Mouse (Mus musculus): ENCODE data around the gene Arid5a. TPM values are rescaled to one million over a fixed set of nuclear protein-coding genes. Genes with fewer than 3 reads are reported as not detected.

Arid5a gene
- total RNA-seq, 1 experiment: 7.9 TPM

- no peaks in the 10 kb centered on the region for H3K9me3 ChIP-seq (ENCODE audit: control insufficient read depth, insufficient read depth, low read depth, low read length)
- TF ChIP-seq ZNF384 (IDR thresholded peaks at IDR 0.05; ENCODE audit: low read depth, low read length) (no peak), ZC3H11A (IDR thresholded peaks at IDR 0.05; ENCODE audit: borderline replicate concordance, low read depth, low read length) (no peak), MAFK (IDR thresholded peaks at IDR 0.05; ENCODE audit: insufficient read depth, low read depth, low read length) (no peak)
- DNase-seq (ENCODE audit: low read depth, low spot score): no peak
- peak overlapping the region; percentile 80 to 95 for H3K4me3 ChIP-seq (ENCODE audit: insufficient read depth in 1 of 2, low read depth in 1 of 2, low read length in 2 of 2, poor library complexity in 1 of 2, severe bottlenecking in 1 of 2)
- in situ Hi-C loops (cut with MboI; ENCODE audit: low sequenced_read_pairs in 2 of 2, unreplicated experiment in 2 of 2): no loop called here
- H3K36me3 ChIP-seq (ENCODE audit: control insufficient read depth, insufficient read depth, low read length, poor library complexity, severe bottlenecking): peaks cover 15% of the 10 kb centered on the region
- peaks cover 0 to 7% of the 10 kb centered on the region in 2 experiments; a peak in 1 of 4 replicates for H3K4me1 ChIP-seq (ENCODE audit: control insufficient read depth in 2 of 2, insufficient read depth in 2 of 2, low read length in 2 of 2, poor library complexity in 1 of 2)
- H3K27ac ChIP-seq (ENCODE audit: insufficient read depth, low read depth, low read length, poor library complexity, severe bottlenecking): peak overlapping the region; percentile 73; the same call in 1 of the 2 replicates
- peak overlapping the region; percentile 95 for H3K9ac ChIP-seq (ENCODE audit: insufficient read depth, low read depth, low read length, poor library complexity, severe bottlenecking)
Observed at GRCm38 (mm10) chr1:36368112-36368968, 60.8 kb downstream of the Arid5a start.

- Histone ChIP-seq H3K9me3 (ENCODE audit: control insufficient read depth, insufficient read depth, low read depth, low read length) (no peaks in the 10 kb centered on the region), H3K4me3 (ENCODE audit: insufficient read depth in 1 of 2, low read depth in 1 of 2, low read length in 2 of 2, poor library complexity in 1 of 2, severe bottlenecking in 1 of 2) (peak within 1 kb of the TSS; percentile 80 to 95), H3K36me3 (ENCODE audit: control insufficient read depth, insufficient read depth, low read length, poor library complexity, severe bottlenecking) (peaks cover 12% of the 10 kb centered on the region), H3K27ac (ENCODE audit: insufficient read depth, low read depth, low read length, poor library complexity, severe bottlenecking) (peak within 1 kb of the TSS; percentile 73; the same call in 1 of the 2 replicates), H3K4me1 (ENCODE audit: control insufficient read depth in 2 of 2, insufficient read depth in 2 of 2, low read length in 2 of 2, poor library complexity in 1 of 2) (peaks cover 0 to 7% of the 10 kb centered on the region in 2 experiments; a peak in 1 of 4 replicates), H3K9ac (ENCODE audit: insufficient read depth, low read depth, low read length, poor library complexity, severe bottlenecking) (peak within 1 kb of the TSS; percentile 95)
- in situ Hi-C loops (cut with MboI; ENCODE audit: low sequenced_read_pairs in 2 of 2, unreplicated experiment in 2 of 2): no loop called here
- DNase-seq (ENCODE audit: low read depth, low spot score): peak; percentile 83
- no peak for TF ChIP-seq ZNF384 (IDR thresholded peaks at IDR 0.05; ENCODE audit: low read depth, low read length)
- TF ChIP-seq MAFK (IDR thresholded peaks at IDR 0.05; ENCODE audit: insufficient read depth, low read depth, low read length): no peak
- peak; percentile 70 for TF ChIP-seq HCFC1 (IDR thresholded peaks at IDR 0.05; ENCODE audit: borderline replicate concordance, insufficient read depth, low read length)
Observed at GRCm38 (mm10) chr1:36368969-36369645, 61.6 kb downstream of the Arid5a start, which contains the start of gene Kansl3. Kansl3 (minus strand) TSS chr1:36369181.

GRCm38 (mm10) chr1:36370918-36371317, 63.4 kb downstream of the Arid5a start:
- no peak for TF ChIP-seq HCFC1 (IDR thresholded peaks at IDR 0.05; ENCODE audit: borderline replicate concordance, insufficient read depth, low read length)
- no peak for TF ChIP-seq MAFK (IDR thresholded peaks at IDR 0.05; ENCODE audit: insufficient read depth, low read depth, low read length)
- no peak for TF ChIP-seq CHD2 (IDR thresholded peaks at IDR 0.05; ENCODE audit: low read depth, low read length)
- TF ChIP-seq ZC3H11A (IDR thresholded peaks at IDR 0.05; ENCODE audit: borderline replicate concordance, low read depth, low read length): no peak
- no peak for TF ChIP-seq ZNF384 (IDR thresholded peaks at IDR 0.05; ENCODE audit: low read depth, low read length)
- H3K9ac ChIP-seq (ENCODE audit: insufficient read depth, low read depth, low read length, poor library complexity, severe bottlenecking): no peak overlapping the region
- H3K9me3 ChIP-seq (ENCODE audit: control insufficient read depth, insufficient read depth, low read depth, low read length): no peaks in the 10 kb centered on the region
- H3K36me3 ChIP-seq (ENCODE audit: control insufficient read depth, insufficient read depth, low read length, poor library complexity, severe bottlenecking): peaks cover 4% of the 10 kb centered on the region; the same call in 1 of the 2 replicates
- H3K4me3 ChIP-seq (ENCODE audit: insufficient read depth in 1 of 2, low read depth in 1 of 2, low read length in 2 of 2, poor library complexity in 1 of 2, severe bottlenecking in 1 of 2): no peak overlapping the region
- DNase-seq (ENCODE audit: low read depth, low spot score): no peak
- H3K4me1 ChIP-seq (ENCODE audit: control insufficient read depth in 2 of 2, insufficient read depth in 2 of 2, low read length in 2 of 2, poor library complexity in 1 of 2): peaks cover 0 to 7% of the 10 kb centered on the region in 2 experiments; a peak in 1 of 4 replicates
- in situ Hi-C loops (cut with MboI; ENCODE audit: low sequenced_read_pairs in 2 of 2, unreplicated experiment in 2 of 2): no loop called here
- H3K27ac ChIP-seq (ENCODE audit: insufficient read depth, low read depth, low read length, poor library complexity, severe bottlenecking): no peak overlapping the region

GRCm38 (mm10) chr1:36371934-36372845, 64.7 kb downstream of the Arid5a start, which contains the start of gene Fer1l5:
Fer1l5 (plus strand) TSS chr1:36372291.
- no peak within 1 kb of the TSS for H3K4me3 ChIP-seq (ENCODE audit: insufficient read depth in 1 of 2, low read depth in 1 of 2, low read length in 2 of 2, poor library complexity in 1 of 2, severe bottlenecking in 1 of 2)
- H3K4me1 ChIP-seq (ENCODE audit: control insufficient read depth in 2 of 2, insufficient read depth in 2 of 2, low read length in 2 of 2, poor library complexity in 1 of 2): peaks cover 0 to 4% of the 10 kb centered on the region in 2 experiments; a peak in 1 of 4 replicates
- no peaks in the 10 kb centered on the region for H3K36me3 ChIP-seq (ENCODE audit: control insufficient read depth, insufficient read depth, low read length, poor library complexity, severe bottlenecking)
- H3K27ac ChIP-seq (ENCODE audit: insufficient read depth, low read depth, low read length, poor library complexity, severe bottlenecking): no peak within 1 kb of the TSS
- no peak for DNase-seq (ENCODE audit: low read depth, low spot score)
- H3K9me3 ChIP-seq (ENCODE audit: control insufficient read depth, insufficient read depth, low read depth, low read length): no peaks in the 10 kb centered on the region
- H3K9ac ChIP-seq (ENCODE audit: insufficient read depth, low read depth, low read length, poor library complexity, severe bottlenecking): no peak within 1 kb of the TSS
- TF ChIP-seq CHD2 (IDR thresholded peaks at IDR 0.05; ENCODE audit: low read depth, low read length) (no peak), MAFK (IDR thresholded peaks at IDR 0.05; ENCODE audit: insufficient read depth, low read depth, low read length) (no peak), ZC3H11A (IDR thresholded peaks at IDR 0.05; ENCODE audit: borderline replicate concordance, low read depth, low read length) (no peak), ZNF384 (IDR thresholded peaks at IDR 0.05; ENCODE audit: low read depth, low read length) (no peak), HCFC1 (IDR thresholded peaks at IDR 0.05; ENCODE audit: borderline replicate concordance, insufficient read depth, low read length) (no peak)
- in situ Hi-C loops (cut with MboI; ENCODE audit: low sequenced_read_pairs in 2 of 2, unreplicated experiment in 2 of 2): no loop called here

Other genes starting within 250 kb of the Arid5a start
- 46.3 and 51.0 TPM in 2 replicates for gene Hs6st1, start 239.3 kb upstream of the Arid5a start, total RNA-seq (2012; rRNA removed)
- gene Uggt1, start 63.0 kb upstream of the Arid5a start, total RNA-seq (2012; rRNA removed): 136 and 169 TPM in 2 replicates
- 0.18 and 0.26 TPM in 2 replicates for gene Neurl3, start 33.1 kb upstream of the Arid5a start, total RNA-seq (2012; rRNA removed)
- 27.0 and 31.8 TPM in 2 replicates for gene Kansl3, start 61.4 kb downstream of the Arid5a start, total RNA-seq (2012; rRNA removed)
- 0.13 and 0.21 TPM in 2 replicates for gene Fer1l5, start 64.6 kb downstream of the Arid5a start, total RNA-seq (2012; rRNA removed)
- 10.9 and 13.0 TPM in 2 replicates for gene Lman2l, start 137.5 kb downstream of the Arid5a start, total RNA-seq (2012; rRNA removed)
- gene Cnnm4, start 163.9 kb downstream of the Arid5a start, total RNA-seq (2012; rRNA removed): 10.7 and 17.9 TPM in 2 replicates
- 28.6 and 50.7 TPM in 2 replicates for gene Cnnm3, start 204.1 kb downstream of the Arid5a start, total RNA-seq (2012; rRNA removed)
- 5.0 and 5.5 TPM in 2 replicates for gene Ankrd23, start 229.2 kb downstream of the Arid5a start, total RNA-seq (2012; rRNA removed)
- 0.21 TPM in 1 of 2 replicates, not detected in the other for gene Gm42417, start 231.7 kb downstream of the Arid5a start, total RNA-seq (2012; rRNA removed)
- gene Ankrd39, start 239.7 kb downstream of the Arid5a start, total RNA-seq (2012; rRNA removed): 11.3 and 15.7 TPM in 2 replicates

All from ES-E14 (cell line).